Mouse (Mus musculus): ENCODE results near the gene Tas2r121. TPM values are rescaled to one million over a fixed set of nuclear protein-coding genes. Genes with fewer than 3 reads are reported as not detected.

Tas2r121 gene
- not detected in 2 replicates for polyA plus RNA-seq (2012; rRNA removed)

DNA sequence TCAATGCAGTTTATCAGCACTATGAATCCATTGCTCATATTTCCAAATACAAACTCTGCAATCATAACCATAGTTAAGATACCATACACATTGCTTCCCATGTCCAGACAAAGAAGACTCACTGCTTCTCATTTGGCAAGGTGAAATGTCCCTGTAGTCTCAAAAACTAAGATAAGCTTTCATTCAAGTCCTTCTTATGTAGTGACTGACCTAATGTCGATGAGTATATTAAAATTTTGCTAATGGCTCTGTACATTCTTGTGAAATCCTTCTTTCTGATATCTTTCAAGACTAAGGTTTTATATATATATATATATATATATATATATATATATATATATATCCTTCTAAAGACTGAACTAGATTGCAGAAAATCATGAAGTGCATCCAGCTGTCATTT lies at the start of gene Tas2r121:
Gene Tas2r121 (minus strand): TSS at position 101 of the 400 bp plus-strand sequence.

DNA sequence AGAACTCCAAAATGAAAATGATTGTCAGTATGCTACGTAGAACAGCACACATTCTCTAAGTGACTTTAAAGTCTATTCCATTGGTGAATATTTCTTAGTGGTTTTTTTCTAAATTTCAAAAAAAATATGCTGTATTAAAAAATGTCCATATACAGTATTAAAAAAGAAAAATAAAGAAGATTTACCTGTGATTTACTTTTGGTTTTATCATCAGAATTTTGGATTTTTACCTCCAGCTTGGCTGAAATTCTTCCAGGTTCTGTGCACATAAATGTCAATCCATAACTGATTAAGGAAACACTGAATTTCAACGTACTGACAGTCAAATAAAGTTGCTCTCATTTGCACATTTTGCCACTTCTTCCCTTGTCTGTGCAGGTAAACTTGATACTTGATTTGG lies 37.1 kb upstream of the Tas2r121 start, which contains the start of gene Tas2r115:
Gene Tas2r115 (minus strand): TSS at position 101 of the 400 bp plus-strand sequence.

DNA sequence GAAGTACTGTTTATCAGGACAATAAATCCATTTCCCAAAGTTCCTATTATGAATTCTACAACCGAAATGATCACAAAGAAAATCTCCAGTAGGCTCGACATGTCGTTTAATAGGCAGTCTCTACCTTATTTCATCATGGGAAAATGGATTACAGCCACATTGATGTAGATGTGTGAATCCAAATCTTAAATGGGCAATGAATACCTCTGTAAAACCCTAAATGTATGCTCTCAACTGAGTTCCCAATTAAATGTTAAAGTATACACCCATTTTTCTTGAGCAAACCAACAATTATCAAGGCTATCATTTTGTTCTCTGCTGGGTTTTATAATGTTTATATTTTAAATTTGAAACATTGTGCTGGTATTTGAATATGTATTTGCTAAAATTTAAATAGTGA lies 11.0 kb upstream of the Tas2r121 start, which contains the start of gene Tas2r122:
Gene Tas2r122 (minus strand): TSS at position 101 of the 400 bp plus-strand sequence.

DNA sequence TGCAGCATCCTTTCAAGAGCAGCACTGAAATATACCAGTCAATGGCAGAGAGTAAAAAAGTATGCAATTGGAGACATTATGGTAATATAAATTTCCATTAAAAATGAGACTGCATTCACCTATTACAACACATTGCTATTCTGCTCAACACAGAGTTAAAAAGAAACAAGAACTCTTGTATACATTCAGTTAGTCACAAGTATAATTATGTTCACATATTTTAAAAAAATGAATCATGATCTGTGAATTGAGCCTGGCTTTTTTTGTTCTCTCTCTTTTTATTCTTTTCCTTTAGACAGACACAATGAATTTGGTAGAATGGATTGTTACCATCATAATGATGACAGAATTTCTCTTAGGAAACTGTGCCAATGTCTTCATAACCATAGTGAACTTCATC lies 44.2 kb downstream of the Tas2r121 start, which contains the start of gene Tas2r120:
Gene Tas2r120 (plus strand): TSS at position 301 of the 400 bp plus-strand sequence.

DNA sequence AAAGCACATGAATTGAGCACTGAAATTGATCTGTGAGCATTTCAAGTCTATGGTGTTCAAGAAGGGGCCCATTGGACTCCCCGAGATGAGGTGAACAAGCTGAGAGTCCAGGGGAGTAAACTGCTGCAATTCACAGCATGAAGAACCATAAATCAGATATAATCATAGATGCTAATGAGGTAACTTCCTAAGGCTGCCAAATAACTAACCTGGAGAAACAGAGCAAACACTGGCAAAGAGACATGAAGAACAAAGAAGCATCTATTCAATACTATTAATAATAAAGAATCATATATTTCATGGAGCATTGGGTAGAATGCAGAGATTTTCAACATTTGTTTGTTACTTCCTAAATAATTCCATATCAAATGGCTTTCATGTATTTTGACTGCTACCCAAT lies 49.4 kb downstream of the Tas2r121 start, which contains the start of gene A630073D07Rik:
Gene A630073D07Rik (minus strand): TSS at position 101 of the 400 bp plus-strand sequence.

Other genes with a start within 250 kb of the Tas2r121 start
- not detected in 2 replicates for gene Prh1, start 131.2 kb downstream of the Tas2r121 start, polyA plus RNA-seq (2012; rRNA removed)
- gene Prp2, start 105.1 kb downstream of the Tas2r121 start, polyA plus RNA-seq (2012; rRNA removed), result not detected in 2 replicates
- not detected in 2 replicates for gene A630073D07Rik, start 49.5 kb downstream of the Tas2r121 start, polyA plus RNA-seq (2012; rRNA removed)
- gene Tas2r120, start 44.1 kb downstream of the Tas2r121 start, polyA plus RNA-seq (2012; rRNA removed), result not detected in 2 replicates
- gene Tas2r122, start 10.9 kb upstream of the Tas2r121 start, polyA plus RNA-seq (2012; rRNA removed), result not detected in 2 replicates
- gene Tas2r115, start 37.0 kb upstream of the Tas2r121 start, polyA plus RNA-seq (2012; rRNA removed), result not detected in 2 replicates
- gene Tas2r124, start 53.7 kb upstream of the Tas2r121 start, polyA plus RNA-seq (2012; rRNA removed), result not detected in 2 replicates
- not detected in 2 replicates for gene Tas2r102, start 61.1 kb upstream of the Tas2r121 start, polyA plus RNA-seq (2012; rRNA removed)
- not detected in 2 replicates for gene Tas2r136, start 77.2 kb upstream of the Tas2r121 start, polyA plus RNA-seq (2012; rRNA removed)
- not detected in 2 replicates for gene Tas2r117, start 101.8 kb upstream of the Tas2r121 start, polyA plus RNA-seq (2012; rRNA removed)
- not detected in 2 replicates for gene Tas2r123, start 146.1 kb upstream of the Tas2r121 start, polyA plus RNA-seq (2012; rRNA removed)
- gene Tas2r116, start 154.4 kb upstream of the Tas2r121 start, polyA plus RNA-seq (2012; rRNA removed), result not detected in 2 replicates
- not detected in 2 replicates for gene Tas2r110, start 167.0 kb upstream of the Tas2r121 start, polyA plus RNA-seq (2012; rRNA removed)
- gene Tas2r113, start 192.0 kb upstream of the Tas2r121 start, polyA plus RNA-seq (2012; rRNA removed), result not detected in 2 replicates
- gene Tas2r125, start 208.6 kb upstream of the Tas2r121 start, polyA plus RNA-seq (2012; rRNA removed), result not detected in 2 replicates